Mouse (Mus musculus) lung, embryonic 14.5 days (tissue): Measurements from ENCODE around the gene Ppp1r21. TPM values are rescaled to one million over a fixed set of nuclear protein-coding genes. Genes with fewer than 3 reads are reported as not detected.

Source experiments
- ATAC-seq: fragments of 200-750 bp; cut with Nextera tagmentation; 2 replicates; pipeline ENCODE4 v1.8.0; 2017; ENCODE audit warnings: mild to moderate bottlenecking, moderate TSS enrichment, moderate library complexity; ENCODE audit not compliant: insufficient read depth
- DNase-seq: peaks from one replicate; pipeline ENCODE4 v3.0.0-alpha.2; 2015
- H3K27ac ChIP-seq: fragments of 300-500 bp; sonication (generic); 2 replicates; pipeline ENCODE4 v1.5.1; 2014; ENCODE audit warnings: low read depth, mild to moderate bottlenecking, moderate library complexity
- H3K27me3 ChIP-seq: fragments of 300-500 bp; sonication (generic); 2 replicates; pipeline ENCODE4 v1.6.1; 2014; ENCODE audit warnings: low read length, control low read depth; ENCODE audit not compliant: insufficient read depth
- H3K36me3 ChIP-seq: fragments of 300-500 bp; sonication (generic); 2 replicates; pipeline ENCODE4 v1.6.1; 2014; ENCODE audit warnings: control low read depth; ENCODE audit not compliant: insufficient read depth
- H3K4me1 ChIP-seq: fragments of 300-500 bp; sonication (generic); 2 replicates; pipeline ENCODE4 v1.6.1; 2014; ENCODE audit warnings: antibody characterized with exemption, control low read depth; ENCODE audit not compliant: insufficient read depth
- H3K4me2 ChIP-seq: fragments of 300-500 bp; sonication (generic); 2 replicates; pipeline ENCODE4 v1.6.1; 2014; ENCODE audit warnings: mild to moderate bottlenecking
- H3K4me3 ChIP-seq: fragments of 300-500 bp; sonication (generic); 2 replicates; pipeline ENCODE4 v1.5.1; 2014; ENCODE audit warnings: low read depth, low read length
- H3K9ac ChIP-seq: fragments of 300-500 bp; sonication (generic); 2 replicates; pipeline ENCODE4 v1.6.1; 2014
- H3K9me3 ChIP-seq: fragments of 300-500 bp; sonication (generic); 2 replicates; pipeline ENCODE4 v1.6.1; 2016; ENCODE audit warnings: low read depth, low read length, control low read depth
- CTCF ChIP-seq: IDR thresholded peaks from 2 replicates; pipeline ENCODE4 v1.5.1; 2016; ENCODE audit warnings: antibody characterized with exemption, low read depth
- WGBS: fragments of 180-500 bp; shearing (Covaris S2); extraction: QIAGEN DNeasy Blood & Tissue Kit; methylation state at CpG from one replicate; pipeline ENCODE4 v1.1.7; 2014; 5-methylcytosine and 5-hydroxymethylcytosine counted together
- polyA plus RNA-seq: library from polyadenylated mRNA; unstranded; fragments of >200 nt; fragmentation: Nextera tagmentation; extraction: Ambion mirVana; gene quantifications from 2 replicates; pipeline ENCODE4 v1.2.1, GENCODE M21; 2014

Gene Ppp1r21
- polyA plus RNA-seq, 1 experiment from 2014 or later: 26.4 TPM

- 25% methylated on average over 8 of the region's 8 CpGs for WGBS
- Histone ChIP-seq H3K27ac (no peak overlapping the region), H3K9ac (no peak overlapping the region), H3K36me3 (peaks cover 40% of the 10 kb centered on the region), H3K4me3 (no peak overlapping the region), H3K27me3 (no peaks in the 10 kb centered on the region), H3K4me1 (no peaks in the 10 kb centered on the region), H3K4me2 (no peak overlapping the region), H3K9me3 (no peaks in the 10 kb centered on the region)
- ATAC-seq (peak; percentile 59; the same call in 1 of the 2 replicates), DNase-seq (peak; percentile 15)
- no peak for TF ChIP-seq CTCF
These were observed 23.1 kb downstream of the Ppp1r21 start for GRCm38 (mm10) chr17:88553001-88553449.

DNA sequence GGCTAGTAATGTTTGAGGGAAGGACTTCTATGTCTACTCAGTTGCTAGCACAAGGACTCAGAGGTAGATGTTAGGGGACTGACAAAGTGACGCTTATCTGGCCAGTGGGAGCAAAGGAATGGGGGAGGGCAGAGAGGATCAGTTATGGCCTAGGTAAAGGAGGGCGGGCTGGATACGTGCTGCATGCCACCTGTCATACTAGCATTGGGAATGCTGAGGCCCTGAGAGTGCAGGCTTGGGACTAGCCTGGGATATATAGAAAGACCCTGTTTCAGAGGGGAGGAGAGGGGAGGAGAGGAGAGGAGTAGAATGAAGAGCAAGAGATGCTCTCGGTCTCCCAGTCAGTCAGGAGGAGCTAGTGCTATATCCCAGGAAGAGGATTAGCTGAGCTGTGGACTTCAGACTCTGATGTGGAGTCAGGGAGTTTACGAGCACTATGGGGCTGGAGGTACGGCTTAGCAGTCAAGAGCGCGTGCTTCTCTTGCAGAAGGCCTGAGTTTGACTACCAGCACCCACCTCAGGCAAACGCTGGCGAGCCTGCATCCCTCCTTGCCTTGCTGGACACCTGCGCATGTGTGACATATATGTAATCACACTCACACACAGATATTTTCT is 23.7 kb downstream of the Ppp1r21 start:
- 81% methylated on average over 11 of the region's 11 CpGs for WGBS
- no peak for TF ChIP-seq CTCF
- H3K27me3 ChIP-seq: no peaks in the 10 kb centered on the region
- no peak overlapping the region for H3K27ac ChIP-seq
- peaks cover 40% of the 10 kb centered on the region for H3K36me3 ChIP-seq
- H3K9me3 ChIP-seq: no peaks in the 10 kb centered on the region
- H3K9ac ChIP-seq: no peak overlapping the region
- H3K4me1 ChIP-seq: no peaks in the 10 kb centered on the region
- H3K4me2 ChIP-seq: no peak overlapping the region
- H3K4me3 ChIP-seq: no peak overlapping the region
- DNase-seq (no peak), ATAC-seq (0 out of 2 replicates have a peak, but pooled peaks have one; percentile 4)

DNA sequence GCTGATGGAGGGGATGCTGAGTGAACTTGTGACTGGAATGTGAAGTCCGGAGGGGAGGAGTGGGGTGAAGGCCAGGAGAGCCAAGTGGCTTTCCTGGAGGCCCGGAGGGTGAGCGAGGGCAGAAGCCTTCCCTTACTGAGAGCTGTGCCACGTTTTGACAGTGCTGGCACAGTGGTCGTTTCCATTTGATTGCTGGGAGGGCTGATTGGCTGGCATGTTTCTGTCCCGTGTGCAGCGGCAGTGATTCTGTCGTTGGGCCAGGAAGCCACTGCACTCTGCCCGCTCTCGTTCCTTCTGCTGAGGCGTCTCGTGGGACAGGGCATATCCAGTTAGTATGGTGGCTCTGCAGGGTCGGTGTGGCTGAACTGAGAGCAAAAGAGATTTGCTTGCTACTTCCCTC is 26.3 kb downstream of the Ppp1r21 start:
- no peak for DNase-seq
- no peaks in the 10 kb centered on the region for H3K4me1 ChIP-seq
- H3K27me3 ChIP-seq: no peaks in the 10 kb centered on the region
- no peak for ATAC-seq
- no peak overlapping the region for H3K4me3 ChIP-seq
- 81% methylated on average over 13 of the region's 13 CpGs for WGBS
- H3K36me3 ChIP-seq: peaks cover 37% of the 10 kb centered on the region
- H3K27ac ChIP-seq: no peak overlapping the region
- H3K9me3 ChIP-seq: no peaks in the 10 kb centered on the region
- H3K4me2 ChIP-seq: no peak overlapping the region
- no peak for TF ChIP-seq CTCF
- H3K9ac ChIP-seq: no peak overlapping the region

DNA sequence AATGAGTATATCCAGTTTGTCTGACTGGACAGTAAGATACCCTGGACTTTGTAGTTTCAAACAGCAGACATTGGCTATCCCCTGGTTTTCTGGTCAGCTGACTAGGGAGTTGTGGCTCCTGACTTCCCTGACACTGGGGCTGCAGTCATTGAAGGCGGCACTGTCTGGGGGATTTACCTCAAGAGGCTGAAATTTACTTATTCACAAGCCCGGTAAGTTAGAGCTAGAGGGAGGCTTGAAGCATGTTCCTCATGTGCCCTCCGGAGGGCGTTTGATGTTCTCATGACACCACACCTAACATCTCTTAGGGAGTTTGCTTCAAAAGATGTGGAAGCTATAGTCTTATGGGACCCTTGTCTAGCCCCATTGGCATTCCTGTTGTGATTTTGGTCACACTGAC is 26.8 kb downstream of the Ppp1r21 start:
- Histone ChIP-seq H3K27ac (no peak overlapping the region), H3K36me3 (peaks cover 38% of the 10 kb centered on the region), H3K4me1 (no peaks in the 10 kb centered on the region), H3K9me3 (no peaks in the 10 kb centered on the region), H3K4me2 (no peak overlapping the region), H3K9ac (no peak overlapping the region), H3K4me3 (no peak overlapping the region), H3K27me3 (no peaks in the 10 kb centered on the region)
- DNase-seq (no peak), ATAC-seq (no peak)
- no peak for TF ChIP-seq CTCF
- 81% methylated on average over 4 of the region's 4 CpGs for WGBS

DNA sequence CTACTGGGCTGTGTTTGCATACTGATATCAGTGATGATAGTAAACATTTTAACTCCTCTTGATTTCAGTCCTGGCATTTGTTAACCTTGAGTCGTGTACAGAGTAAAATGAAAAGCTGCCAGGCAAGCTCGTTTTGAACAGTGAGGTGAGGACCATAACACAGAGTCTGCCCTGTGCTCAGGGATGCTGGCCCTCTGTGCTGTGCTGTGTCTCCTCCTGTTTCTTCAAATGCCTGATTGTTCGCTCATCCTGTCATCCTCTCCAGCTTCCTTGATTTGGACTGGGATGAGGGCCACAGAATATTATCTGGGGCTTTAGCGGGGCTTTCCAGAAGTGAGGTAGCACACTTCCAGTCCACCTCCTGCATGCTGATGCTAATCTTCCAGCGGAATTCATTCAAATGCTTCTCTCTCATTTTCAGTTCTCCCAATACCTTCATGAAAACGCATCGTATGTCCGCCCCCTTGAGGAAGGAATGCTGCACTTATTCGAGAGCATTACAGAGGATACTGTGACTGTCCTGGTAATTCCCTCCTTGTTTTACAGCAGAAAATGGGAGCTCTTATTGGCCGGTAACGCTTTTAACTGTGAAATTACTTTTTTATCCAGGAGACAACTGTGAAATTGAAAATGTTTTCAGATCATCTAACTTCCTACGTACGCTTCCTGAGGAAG is 28.4 kb downstream of the Ppp1r21 start:
- peak; percentile 91 for TF ChIP-seq CTCF
- Histone ChIP-seq H3K4me1 (no peaks in the 10 kb centered on the region), H3K36me3 (peaks cover 44% of the 10 kb centered on the region), H3K9me3 (no peaks in the 10 kb centered on the region), H3K4me2 (no peak overlapping the region), H3K27ac (no peak overlapping the region), H3K9ac (no peak overlapping the region), H3K4me3 (no peak overlapping the region), H3K27me3 (no peaks in the 10 kb centered on the region)
- DNase-seq (peak; percentile 93), ATAC-seq (peak; percentile 74)
- WGBS: 29% methylated on average over 13 of the region's 13 CpGs

GRCm38 (mm10) chr17:88563611-88564010 is 33.7 kb downstream of the Ppp1r21 start:
- H3K4me1 ChIP-seq: no peaks in the 10 kb centered on the region
- ATAC-seq (no peak), DNase-seq (peak; percentile 27)
- H3K27ac ChIP-seq: no peak overlapping the region
- peaks cover 41% of the 10 kb centered on the region for H3K36me3 ChIP-seq
- H3K9ac ChIP-seq: no peak overlapping the region
- H3K4me2 ChIP-seq: no peak overlapping the region
- no peaks in the 10 kb centered on the region for H3K27me3 ChIP-seq
- no peak for TF ChIP-seq CTCF
- no peaks in the 10 kb centered on the region for H3K9me3 ChIP-seq
- WGBS: 43% methylated on average over 3 of the region's 3 CpGs
- no peak overlapping the region for H3K4me3 ChIP-seq

DNA sequence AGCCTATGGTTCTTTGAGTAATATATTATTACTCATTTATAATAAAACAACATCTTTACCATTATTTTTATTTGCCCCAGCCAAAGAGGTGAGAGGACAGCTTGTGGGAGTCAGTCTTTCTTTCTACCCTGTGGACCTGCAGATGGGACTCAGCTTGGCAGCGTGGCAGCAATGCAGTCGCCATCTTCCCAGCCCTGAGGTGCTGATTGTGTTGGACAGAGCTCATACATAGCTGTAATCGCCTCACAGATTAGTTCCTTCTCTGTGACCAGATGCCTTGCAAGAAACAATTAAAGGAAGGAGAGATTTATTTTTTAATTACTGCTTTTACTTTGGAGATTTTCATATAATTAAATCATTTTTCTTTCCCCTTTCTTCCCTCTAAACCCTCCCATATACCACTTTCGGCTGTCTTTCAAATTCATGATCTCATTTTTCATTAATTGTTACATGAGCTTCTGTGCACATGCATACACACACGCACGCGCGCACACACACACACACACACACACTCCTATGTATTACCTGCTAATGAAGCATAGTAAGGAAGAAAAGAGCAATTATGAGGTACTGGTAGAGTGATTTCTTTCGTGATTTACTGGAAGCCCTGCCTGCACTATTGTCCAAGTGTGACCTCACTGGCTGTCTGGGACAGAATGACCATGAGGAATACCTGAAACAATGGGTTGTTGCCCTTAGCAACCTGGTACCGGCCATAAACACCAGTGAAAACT is 40.1 kb downstream of the Ppp1r21 start:
- no peak for TF ChIP-seq CTCF

More for the DNA sequence above, 40.1 kb downstream of the Ppp1r21 start:
- ATAC-seq (no peak), DNase-seq (no peak)
- Histone ChIP-seq H3K4me1 (no peaks in the 10 kb centered on the region), H3K9ac (no peak overlapping the region), H3K4me3 (no peak overlapping the region), H3K27me3 (no peaks in the 10 kb centered on the region), H3K9me3 (no peaks in the 10 kb centered on the region), H3K36me3 (peaks cover 56% of the 10 kb centered on the region), H3K27ac (no peak overlapping the region), H3K4me2 (no peak overlapping the region)
- 88% methylated on average over 10 of the region's 10 CpGs for WGBS
